Mouse (Mus musculus) urinary bladder, postnatal 25 days (tissue): ENCODE results near the gene Stip1.
"Not testable (repeated sequence)": the region's sequence is repeated elsewhere in the genome, so short reads cannot be mapped to it uniquely, and the experiment has no call there.

Source experiments
- DNase-seq: peaks from one replicate; pipeline ENCODE4 v3.0.0; 2022; ENCODE audit warnings: low spot score

The Stip1 gene

GRCm38 (mm10) chr19:7039841-7040636 lies at the start of gene Stip1:
Gene Stip1 (minus strand): TSS chr19:7039967.
- DNase-seq, result peak; percentile 94

- DNase-seq, result no peak
These were observed 49.3 kb upstream of the Stip1 start for GRCm38 (mm10) chr19:7089050-7089449.

GRCm38 (mm10) chr19:7088558-7088957 lies 48.8 kb upstream of the Stip1 start:
- DNase-seq, result no peak

GRCm38 (mm10) chr19:7084734-7085133 lies 45.0 kb upstream of the Stip1 start:
- DNase-seq, result no peak

- DNase-seq, result no peak
These were observed 43.4 kb upstream of the Stip1 start for GRCm38 (mm10) chr19:7083035-7083794.

GRCm38 (mm10) chr19:7081516-7082266 lies 41.9 kb upstream of the Stip1 start:
- no peak for DNase-seq

- DNase-seq, result no peak
These were observed 38.5 kb upstream of the Stip1 start for GRCm38 (mm10) chr19:7078271-7078670.

- DNase-seq, result no peak
These were observed 37.9 kb upstream of the Stip1 start for GRCm38 (mm10) chr19:7077666-7078065.

- DNase-seq, result not testable (repeated sequence)
These were observed 35.6 kb upstream of the Stip1 start for GRCm38 (mm10) chr19:7075336-7075735.

- no peak for DNase-seq
These were observed 34.4 kb upstream of the Stip1 start for GRCm38 (mm10) chr19:7073997-7074781.

GRCm38 (mm10) chr19:7072221-7072620 lies 32.5 kb upstream of the Stip1 start:
- DNase-seq, result no peak

- DNase-seq, result no peak
These were observed 31.0 kb upstream of the Stip1 start for GRCm38 (mm10) chr19:7070775-7071174.

- peak; percentile 33 for DNase-seq
These were observed 30.3 kb upstream of the Stip1 start for GRCm38 (mm10) chr19:7069781-7070763.

GRCm38 (mm10) chr19:7068661-7069531 lies 29.1 kb upstream of the Stip1 start:
- no peak for DNase-seq

GRCm38 (mm10) chr19:7068136-7068535 lies 28.4 kb upstream of the Stip1 start:
- peak; percentile 85 for DNase-seq

- no peak for DNase-seq
These were observed 27.7 kb upstream of the Stip1 start for GRCm38 (mm10) chr19:7067344-7068050.

- no peak for DNase-seq
These were observed 27.1 kb upstream of the Stip1 start for GRCm38 (mm10) chr19:7066828-7067342.

GRCm38 (mm10) chr19:7066034-7066827 lies 26.5 kb upstream of the Stip1 start:
- DNase-seq, result no peak
